Mouse (Mus musculus) liver, embryonic 13.5 days (tissue): ENCODE measurements around the gene Abat. TPM values are rescaled to one million over a fixed set of nuclear protein-coding genes. Genes with fewer than 3 reads are reported as not detected.

Experiments used
- ATAC-seq: fragments of 200-750 bp; cut with Nextera tagmentation; 2 replicates; pipeline ENCODE4 v1.8.0; 2017; ENCODE audit warnings: low read depth, mild to moderate bottlenecking, moderate number of reproducible peaks, moderate library complexity
- DNase-seq: peaks from one replicate; pipeline ENCODE4 v3.0.0; 2022
- H3K27ac ChIP-seq: fragments of 300-500 bp; sonication (generic); 2 replicates; pipeline ENCODE4 v1.5.1; 2015; ENCODE audit warnings: moderate library complexity, mild to moderate bottlenecking, inconsistent platforms
- H3K27me3 ChIP-seq: fragments of 300-500 bp; sonication (generic); 2 replicates; pipeline ENCODE4 v1.6.1; 2015; ENCODE audit warnings: mild to moderate bottlenecking, inconsistent platforms
- H3K36me3 ChIP-seq: fragments of 300-500 bp; sonication (generic); 2 replicates; pipeline ENCODE4 v1.6.1; 2015; ENCODE audit warnings: mild to moderate bottlenecking, inconsistent platforms
- H3K4me1 ChIP-seq: fragments of 300-500 bp; sonication (generic); replicated peaks from 2 replicates; pipeline ENCODE4 v1.6.1; 2015; ENCODE audit warnings: inconsistent platforms
- H3K4me2 ChIP-seq: fragments of 300-500 bp; sonication (generic); 2 replicates; pipeline ENCODE4 v1.6.1; 2015; ENCODE audit warnings: inconsistent platforms, mild to moderate bottlenecking, moderate library complexity
- H3K4me3 ChIP-seq: fragments of 300-500 bp; sonication (generic); replicated peaks from 2 replicates; pipeline ENCODE4 v1.5.1; 2015; ENCODE audit warnings: mild to moderate bottlenecking, inconsistent platforms
- H3K9ac ChIP-seq: fragments of 300-500 bp; sonication (generic); 2 replicates; pipeline ENCODE4 v1.6.1; 2015; ENCODE audit warnings: mild to moderate bottlenecking, inconsistent platforms
- H3K9me3 ChIP-seq: fragments of 300-500 bp; sonication (generic); replicated peaks from 2 replicates; pipeline ENCODE4 v1.6.1; 2016; ENCODE audit warnings: inconsistent platforms
- WGBS: fragments of 180-500 bp; shearing (Covaris S2); methylation state at CpG from one replicate; pipeline ENCODE4 v1.1.7; 2015; ENCODE audit not compliant: insufficient replicate concordance; 5-methylcytosine and 5-hydroxymethylcytosine counted together
- polyA plus RNA-seq: library from polyadenylated mRNA; unstranded; fragments of >200 nt; fragmentation: Nextera tagmentation; extraction: Ambion mirVana; gene quantifications from 2 replicates; pipeline ENCODE4 v1.2.1, GENCODE M21; 2015

Gene Abat
- polyA plus RNA-seq, 1 experiment from 2014 or later, result 17.1 TPM

DNA sequence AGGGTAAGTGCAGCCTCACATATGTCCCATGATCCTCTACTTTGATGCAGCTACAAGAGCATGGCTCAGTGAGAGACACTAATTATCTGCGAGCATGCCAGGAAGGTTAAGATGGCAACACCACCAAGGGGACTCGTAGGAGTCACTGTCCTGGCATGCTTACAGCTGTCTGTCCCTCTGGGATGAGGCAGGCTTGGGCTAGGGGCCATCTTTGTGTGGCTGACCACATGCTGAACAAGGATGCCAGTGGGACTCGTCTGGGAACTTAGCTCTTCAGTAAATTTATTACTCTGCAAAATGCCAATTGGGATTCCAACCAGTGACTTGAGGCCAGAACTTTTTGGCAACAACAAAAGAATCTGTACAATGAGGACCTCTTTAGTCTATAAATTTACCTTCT lies 62.9 kb downstream of the Abat start:
- no peaks in the 10 kb centered on the region for H3K9me3 ChIP-seq
- ATAC-seq (no peak), DNase-seq (no peak)

DNA sequence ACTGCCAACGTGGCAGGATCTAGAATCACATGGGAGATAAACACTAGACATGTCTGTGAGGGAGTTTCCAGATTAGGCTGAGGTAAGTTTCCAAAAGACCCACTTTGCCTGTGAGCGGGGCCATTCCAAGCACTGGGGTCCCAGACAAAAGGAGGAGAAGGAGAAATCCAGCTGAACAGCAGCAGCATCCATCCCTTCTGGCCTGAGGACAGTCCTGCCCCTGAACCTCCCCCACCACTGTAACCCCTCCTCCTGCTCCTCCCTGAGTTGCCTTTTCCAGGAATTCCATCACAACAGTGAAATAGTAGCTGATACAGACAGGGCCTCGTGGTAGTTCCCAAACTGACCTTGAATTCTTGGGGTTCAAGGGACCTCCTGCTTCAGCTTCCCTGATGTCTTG lies 63.7 kb downstream of the Abat start:
- Histone ChIP-seq H3K4me1 (0 out of 2 replicates have a peak, but pooled peaks cover 4% of the 10 kb centered on the region), H3K36me3 (0 out of 2 replicates have a peak, but pooled peaks cover 8% of the 10 kb centered on the region), H3K27ac (no peak overlapping the region), H3K9ac (no peak overlapping the region), H3K9me3 (no peaks in the 10 kb centered on the region), H3K4me2 (no peak overlapping the region), H3K27me3 (no peaks in the 10 kb centered on the region), H3K4me3 (no peak overlapping the region)
- ATAC-seq, result no peak
- DNase-seq, result no peak
- WGBS, result 39% methylated on average over 3 of the region's 3 CpGs

More for the DNA sequence above, 62.9 kb downstream of the Abat start:
- Histone ChIP-seq H3K4me2 (no peak overlapping the region), H3K4me1 (0 out of 2 replicates have a peak, but pooled peaks cover 4% of the 10 kb centered on the region), H3K27me3 (no peaks in the 10 kb centered on the region), H3K9ac (no peak overlapping the region), H3K36me3 (0 out of 2 replicates have a peak, but pooled peaks cover 5% of the 10 kb centered on the region), H3K4me3 (no peak overlapping the region), H3K27ac (no peak overlapping the region)
- 54% methylated on average over 3 of the region's 3 CpGs for WGBS

DNA sequence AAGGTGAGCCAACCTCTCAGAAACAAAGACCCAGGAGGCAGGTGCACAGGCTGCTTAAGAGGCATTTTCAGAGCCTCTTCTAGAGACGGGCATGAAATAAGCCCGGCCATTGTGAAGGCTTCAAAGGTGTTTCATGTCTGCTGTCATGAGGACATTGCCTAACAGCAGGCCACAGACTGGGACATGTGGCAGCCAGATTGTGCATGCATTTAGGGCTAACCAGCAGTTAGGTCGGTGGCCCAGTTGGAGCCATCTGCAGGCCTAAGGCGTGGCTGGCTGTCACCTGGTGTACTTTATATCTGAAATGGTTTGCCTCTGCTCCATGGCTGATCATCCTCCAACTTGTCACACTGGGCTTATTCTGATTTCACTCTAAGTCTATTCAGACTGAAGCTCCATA lies 65.1 kb downstream of the Abat start:
- Histone ChIP-seq H3K4me2 (no peak overlapping the region), H3K27me3 (no peaks in the 10 kb centered on the region), H3K9me3 (no peaks in the 10 kb centered on the region), H3K9ac (no peak overlapping the region), H3K4me3 (no peak overlapping the region), H3K4me1 (0 out of 2 replicates have a peak, but pooled peaks cover 1% of the 10 kb centered on the region), H3K36me3 (peaks cover 20% of the 10 kb centered on the region; the same call in 1 of the 2 replicates), H3K27ac (no peak overlapping the region)
- ATAC-seq, result no peak
- WGBS, result 60% methylated on average over 4 of the region's 4 CpGs
- no peak for DNase-seq

DNA sequence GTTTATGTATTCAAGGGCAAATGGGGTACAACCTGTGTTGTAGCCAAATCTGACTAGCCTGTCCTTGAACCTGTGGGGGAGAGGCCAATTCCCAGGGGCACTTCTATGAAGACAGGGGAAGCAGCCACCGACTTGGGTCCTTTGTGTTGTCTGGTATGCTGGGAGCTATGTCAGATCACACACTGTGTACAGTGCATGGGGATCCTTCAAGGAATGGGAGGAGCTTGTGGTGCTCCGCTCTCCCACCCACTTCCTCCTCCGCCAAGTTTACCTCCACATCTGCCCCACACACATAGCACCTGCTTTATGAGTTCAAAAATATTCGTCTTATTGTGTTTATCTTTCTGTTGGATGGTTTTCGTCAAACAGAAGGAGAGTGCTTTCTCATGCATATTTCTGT lies 66.3 kb downstream of the Abat start:
- H3K36me3 ChIP-seq, result peaks cover 18% of the 10 kb centered on the region; the same call in 1 of the 2 replicates
- H3K4me2 ChIP-seq, result no peak overlapping the region
- ATAC-seq, result no peak
- no peak overlapping the region for H3K9ac ChIP-seq
- H3K4me3 ChIP-seq, result no peak overlapping the region
- 0 out of 2 replicates have a peak, but pooled peaks cover 3% of the 10 kb centered on the region for H3K4me1 ChIP-seq
- H3K9me3 ChIP-seq, result no peaks in the 10 kb centered on the region
- no peaks in the 10 kb centered on the region for H3K27me3 ChIP-seq
- WGBS, result 43% methylated on average over 5 of the region's 5 CpGs
- no peak overlapping the region for H3K27ac ChIP-seq
- no peak for DNase-seq

DNA sequence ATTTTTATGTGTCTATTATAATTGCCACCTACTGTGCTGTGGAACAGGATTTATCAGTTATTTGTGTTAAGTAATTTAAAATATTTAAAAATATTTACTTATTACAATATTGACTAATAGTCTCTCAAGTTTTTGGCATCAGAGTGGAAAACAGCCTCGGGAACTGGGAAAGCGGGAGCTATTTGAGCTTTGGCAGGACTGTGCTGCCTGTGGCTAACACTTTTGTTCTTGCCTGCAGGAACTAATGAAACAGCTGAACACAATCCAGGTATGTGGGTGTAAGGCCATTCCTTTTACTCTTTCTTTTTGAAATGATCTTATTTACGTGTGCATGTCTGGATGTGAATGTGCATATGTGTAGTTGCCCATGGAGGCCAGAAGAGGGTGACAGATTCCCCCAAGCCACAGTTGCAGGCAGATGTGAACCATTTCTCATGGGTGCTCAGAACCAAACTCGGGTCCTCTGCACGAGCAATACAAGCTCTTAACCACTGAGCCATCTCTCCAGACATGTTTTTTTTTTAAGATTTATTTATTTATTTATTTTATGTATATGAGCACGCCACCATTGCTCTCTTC lies 68.5 kb downstream of the Abat start:
- no peak overlapping the region for H3K27ac ChIP-seq

DNA sequence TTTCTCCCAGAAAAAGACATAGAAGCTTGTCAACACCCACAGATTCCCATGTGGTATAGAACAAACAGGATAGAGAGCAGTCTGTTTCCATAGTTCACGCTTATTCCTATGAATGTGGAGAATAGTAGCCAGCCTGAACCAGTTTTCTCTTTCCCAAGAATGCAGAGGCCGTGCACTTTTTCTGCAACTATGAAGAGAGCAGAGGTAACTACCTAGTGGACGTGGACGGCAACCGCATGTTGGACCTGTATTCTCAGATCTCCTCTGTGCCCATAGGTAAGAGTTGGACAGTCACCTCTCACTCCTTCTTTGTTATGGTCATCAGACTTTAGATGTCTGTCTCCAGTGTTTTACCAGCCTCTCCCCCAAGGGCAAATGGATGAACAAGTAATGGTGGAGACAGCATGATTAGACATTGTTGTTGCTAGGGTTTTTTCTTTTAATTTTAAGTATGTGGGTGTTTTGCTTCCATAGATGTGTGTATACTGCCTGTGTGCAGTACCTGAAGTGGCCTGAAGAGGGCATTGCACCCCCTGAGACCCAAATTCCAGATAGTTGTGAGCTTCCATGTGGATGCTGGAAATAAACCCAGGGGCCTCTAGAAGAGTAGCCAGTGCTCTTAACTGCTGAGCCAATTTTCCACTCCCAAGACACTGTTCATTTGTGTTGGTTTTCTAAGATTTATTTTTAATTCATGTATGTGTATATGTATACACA lies 69.5 kb downstream of the Abat start:
- no peak overlapping the region for H3K4me2 ChIP-seq
- H3K9ac ChIP-seq, result no peak overlapping the region
- 0 out of 2 replicates have a peak, but pooled peaks cover 3% of the 10 kb centered on the region for H3K4me1 ChIP-seq
- 76% methylated on average over 5 of the region's 5 CpGs for WGBS
- no peak for DNase-seq
- H3K27me3 ChIP-seq, result no peaks in the 10 kb centered on the region
- peaks cover 25% of the 10 kb centered on the region for H3K36me3 ChIP-seq
- H3K27ac ChIP-seq, result no peak overlapping the region
- no peak for ATAC-seq
- no peak overlapping the region for H3K4me3 ChIP-seq
- H3K9me3 ChIP-seq, result no peaks in the 10 kb centered on the region

More for the DNA sequence above, 68.5 kb downstream of the Abat start:
- Histone ChIP-seq H3K4me2 (no peak overlapping the region), H3K4me1 (0 out of 2 replicates have a peak, but pooled peaks cover 3% of the 10 kb centered on the region), H3K27me3 (no peaks in the 10 kb centered on the region), H3K9ac (no peak overlapping the region), H3K9me3 (no peaks in the 10 kb centered on the region), H3K36me3 (peaks cover 25% of the 10 kb centered on the region), H3K4me3 (no peak overlapping the region)
- no peak for ATAC-seq
- DNase-seq, result no peak
- 81% methylated on average over 6 of the region's 6 CpGs for WGBS

DNA sequence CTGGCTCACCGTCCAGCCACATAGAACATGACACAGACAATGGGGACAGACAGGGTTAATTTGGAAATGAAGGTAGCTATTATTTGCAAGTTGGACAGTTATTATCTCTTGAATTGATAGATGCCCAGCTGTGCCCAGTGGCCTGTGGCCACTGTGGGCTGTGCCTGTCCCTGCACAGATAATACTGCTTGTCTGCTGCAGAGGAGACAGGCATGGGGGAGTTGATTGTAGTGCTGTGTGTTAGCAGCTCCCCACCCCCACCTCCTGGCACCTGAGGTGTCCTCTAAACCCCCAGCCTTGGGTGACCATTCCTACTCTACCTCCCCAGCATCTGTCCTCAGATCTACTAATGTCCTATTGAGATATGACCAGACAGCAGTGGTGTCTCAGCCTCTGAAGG lies 71.0 kb downstream of the Abat start:
- Histone ChIP-seq H3K27me3 (no peaks in the 10 kb centered on the region), H3K4me3 (no peak overlapping the region), H3K36me3 (peaks cover 26% of the 10 kb centered on the region), H3K27ac (no peak overlapping the region), H3K9ac (no peak overlapping the region), H3K9me3 (no peaks in the 10 kb centered on the region), H3K4me1 (0 out of 2 replicates have a peak, but pooled peaks cover 3% of the 10 kb centered on the region), H3K4me2 (no peak overlapping the region)
- 71% methylated on average over 1 of the region's 1 CpGs for WGBS
- ATAC-seq, result no peak
- DNase-seq, result no peak

DNA sequence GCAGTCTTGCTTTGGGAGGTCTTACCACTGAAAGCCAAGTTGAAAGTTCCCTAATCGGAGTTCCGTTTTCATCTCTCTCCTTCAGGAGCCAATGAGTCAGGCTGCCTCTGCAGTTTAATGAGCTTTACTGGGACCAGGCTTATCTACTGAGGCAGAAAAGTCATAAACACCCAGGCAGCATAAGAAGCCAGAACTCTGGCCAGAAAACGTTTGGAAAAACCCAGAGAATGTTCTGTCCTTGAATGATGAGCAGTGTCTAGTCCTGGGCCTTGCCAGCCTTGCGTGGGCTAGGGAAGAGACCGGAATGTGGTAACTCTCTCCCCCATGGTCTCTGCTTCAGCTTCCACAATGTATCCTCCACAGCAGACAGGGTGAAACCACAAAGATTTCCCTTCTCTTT lies 71.8 kb downstream of the Abat start:
- no peak for DNase-seq
- Histone ChIP-seq H3K4me2 (no peak overlapping the region), H3K27ac (no peak overlapping the region), H3K9ac (no peak overlapping the region), H3K36me3 (peaks cover 32% of the 10 kb centered on the region), H3K27me3 (no peaks in the 10 kb centered on the region), H3K9me3 (no peaks in the 10 kb centered on the region), H3K4me1 (0 out of 2 replicates have a peak, but pooled peaks cover 3% of the 10 kb centered on the region), H3K4me3 (no peak overlapping the region)
- ATAC-seq, result no peak
- WGBS, result 61% methylated on average over 5 of the region's 5 CpGs

DNA sequence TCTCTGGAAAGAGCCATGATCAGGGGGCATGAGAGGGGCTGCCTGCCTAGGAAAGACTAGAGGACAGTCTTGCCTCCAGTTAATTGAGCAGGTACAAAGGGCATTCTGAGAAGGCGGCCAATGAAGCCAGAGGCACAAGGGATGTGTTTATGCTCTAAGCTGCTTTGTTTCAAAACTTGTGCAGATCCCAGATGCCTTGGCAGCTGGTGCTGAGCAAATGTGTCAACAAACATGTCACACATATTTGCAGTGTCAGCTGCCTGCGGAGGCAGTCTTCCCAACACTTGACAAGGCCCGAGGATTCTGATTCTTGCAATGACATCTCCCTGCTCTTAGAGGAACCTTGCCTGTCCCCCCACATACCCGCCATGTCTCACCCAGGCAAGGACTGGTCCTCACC lies 82.2 kb downstream of the Abat start:
- DNase-seq (no peak), ATAC-seq (no peak)
- Histone ChIP-seq H3K4me1 (no peaks in the 10 kb centered on the region), H3K9ac (no peak overlapping the region), H3K27ac (no peak overlapping the region), H3K4me2 (no peak overlapping the region), H3K27me3 (no peaks in the 10 kb centered on the region), H3K4me3 (no peak overlapping the region), H3K9me3 (no peaks in the 10 kb centered on the region), H3K36me3 (0 out of 2 replicates have a peak, but pooled peaks cover 5% of the 10 kb centered on the region)
- WGBS, result 60% methylated on average over 4 of the region's 4 CpGs

DNA sequence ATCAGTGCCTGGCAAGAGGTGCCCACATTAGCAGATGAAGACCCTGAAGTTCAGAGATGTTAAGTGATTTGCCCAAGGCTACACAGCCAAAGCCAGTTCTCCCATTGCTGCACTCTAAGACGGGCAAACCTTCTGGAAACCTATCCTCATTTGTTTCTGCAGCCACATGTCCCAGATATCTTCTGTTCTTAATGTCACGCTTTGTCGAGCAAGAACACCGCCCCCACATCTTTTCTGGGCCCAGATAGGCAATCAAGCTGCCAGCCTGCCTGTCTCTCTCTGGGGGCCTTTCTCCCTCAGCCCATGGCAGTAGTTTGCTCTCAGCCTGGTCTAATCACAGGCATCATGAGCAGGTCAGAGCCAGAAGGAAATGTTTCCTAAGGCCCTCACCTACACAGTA lies 83.1 kb downstream of the Abat start:
- Histone ChIP-seq H3K27me3 (no peaks in the 10 kb centered on the region), H3K4me3 (no peak overlapping the region), H3K9ac (no peak overlapping the region), H3K27ac (no peak overlapping the region), H3K4me1 (no peaks in the 10 kb centered on the region), H3K36me3 (0 out of 2 replicates have a peak, but pooled peaks cover 5% of the 10 kb centered on the region), H3K4me2 (no peak overlapping the region), H3K9me3 (no peaks in the 10 kb centered on the region)
- DNase-seq (no peak), ATAC-seq (no peak)
- WGBS, result 62% methylated on average over 4 of the region's 4 CpGs

DNA sequence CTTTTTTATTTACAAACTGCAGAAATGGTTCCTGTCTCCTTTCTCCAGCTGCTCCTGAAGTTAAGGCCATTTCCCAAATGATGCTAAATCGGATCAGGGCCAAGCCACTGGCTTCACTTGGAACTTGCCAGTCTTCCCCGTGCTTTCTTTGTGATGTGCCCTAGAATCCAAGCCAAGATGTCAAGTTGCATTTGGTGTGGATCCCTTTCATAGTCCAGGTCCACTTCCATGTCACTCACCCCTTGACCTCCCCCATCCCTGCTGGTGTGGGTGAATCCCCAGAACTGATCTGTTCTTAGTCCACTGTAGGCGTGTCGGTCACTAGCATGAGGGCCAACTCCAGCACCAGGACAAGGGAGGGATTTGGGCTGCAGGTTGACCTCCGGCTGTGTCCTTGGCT lies 84.3 kb downstream of the Abat start:
- Histone ChIP-seq H3K9ac (no peak overlapping the region), H3K36me3 (0 out of 2 replicates have a peak, but pooled peaks cover 5% of the 10 kb centered on the region), H3K4me1 (peaks cover 4% of the 10 kb centered on the region), H3K27ac (no peak overlapping the region), H3K4me3 (no peak overlapping the region), H3K27me3 (no peaks in the 10 kb centered on the region), H3K4me2 (no peak overlapping the region), H3K9me3 (no peaks in the 10 kb centered on the region)
- DNase-seq, result no peak
- ATAC-seq, result no peak
- WGBS, result 76% methylated on average over 5 of the region's 5 CpGs
